Mouse (Mus musculus) kidney, postnatal 4 days (tissue): Measurements from ENCODE around the gene Rfx8.

Source experiments
- DNase-seq, 2 experiments: peaks; one replicate each; pipeline ENCODE4 v3.0.0; 2021; ENCODE audit warnings: mixed read lengths in 2 of 2

The Rfx8 gene

GRCm38 (mm10) chr1:39644333-39644732 lies 76.5 kb downstream of the Rfx8 start:
- no peak for DNase-seq

DNA sequence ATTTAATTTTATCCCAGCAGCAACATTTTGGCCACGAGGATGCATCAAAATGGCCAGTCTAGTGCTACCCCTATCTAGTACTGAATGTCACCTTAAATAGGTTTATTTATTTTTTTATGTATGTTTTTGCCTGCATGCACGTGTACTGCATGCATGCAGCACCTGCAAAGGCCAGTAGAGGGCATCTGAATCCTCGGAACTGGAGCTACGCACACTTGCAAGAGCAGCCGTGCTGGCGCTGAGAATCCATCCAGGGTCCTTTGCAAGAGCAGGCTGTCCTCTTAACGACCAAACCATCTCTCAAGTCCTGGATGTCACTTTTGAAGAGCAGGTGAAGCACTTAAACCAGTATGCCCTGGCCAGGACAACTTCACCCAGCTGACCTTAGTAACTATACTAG lies 79.1 kb downstream of the Rfx8 start:
- DNase-seq = no peak

GRCm38 (mm10) chr1:39637139-39637538 lies 83.7 kb downstream of the Rfx8 start:
- DNase-seq = no peak

DNA sequence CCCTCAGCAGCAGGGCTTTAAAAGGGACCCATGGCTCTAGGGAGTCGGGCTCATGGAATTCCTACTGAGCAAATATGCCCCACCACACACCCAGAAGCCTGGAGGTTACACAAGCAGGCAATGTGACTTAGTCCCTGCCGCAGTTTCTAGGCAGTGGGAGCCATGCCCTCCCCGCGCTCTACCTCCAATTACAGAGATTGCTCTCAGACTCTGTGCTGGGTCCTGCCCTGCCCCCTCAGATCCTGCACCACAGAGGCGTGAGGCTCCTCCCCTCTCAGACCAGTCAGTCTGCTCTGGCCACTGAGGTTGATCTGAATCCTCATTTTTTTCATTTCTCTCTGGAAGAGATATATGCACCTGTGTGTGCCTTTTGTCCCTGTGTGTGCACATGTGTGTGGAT lies 84.1 kb downstream of the Rfx8 start:
- DNase-seq = peak; percentile 27 to 43

DNA sequence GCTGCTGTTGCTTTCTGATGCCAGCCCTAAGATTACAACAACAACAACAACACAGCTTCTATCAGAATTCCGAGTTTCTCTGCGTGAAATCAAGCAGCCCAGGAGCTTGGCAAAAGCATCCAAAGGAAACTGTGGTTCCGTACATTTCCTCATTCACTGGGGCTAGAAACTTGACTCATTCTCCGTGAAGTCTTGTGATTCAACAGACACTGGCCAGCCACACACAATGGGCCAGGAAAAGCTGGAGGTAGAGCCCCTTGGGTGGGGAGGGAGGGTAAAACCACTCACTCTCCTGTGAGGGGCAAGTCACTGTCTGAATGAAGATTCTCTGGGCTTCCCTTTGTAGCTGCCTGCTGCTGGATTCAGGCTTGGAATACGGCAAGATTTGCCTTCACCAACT lies 84.6 kb downstream of the Rfx8 start:
- DNase-seq = no peak

DNA sequence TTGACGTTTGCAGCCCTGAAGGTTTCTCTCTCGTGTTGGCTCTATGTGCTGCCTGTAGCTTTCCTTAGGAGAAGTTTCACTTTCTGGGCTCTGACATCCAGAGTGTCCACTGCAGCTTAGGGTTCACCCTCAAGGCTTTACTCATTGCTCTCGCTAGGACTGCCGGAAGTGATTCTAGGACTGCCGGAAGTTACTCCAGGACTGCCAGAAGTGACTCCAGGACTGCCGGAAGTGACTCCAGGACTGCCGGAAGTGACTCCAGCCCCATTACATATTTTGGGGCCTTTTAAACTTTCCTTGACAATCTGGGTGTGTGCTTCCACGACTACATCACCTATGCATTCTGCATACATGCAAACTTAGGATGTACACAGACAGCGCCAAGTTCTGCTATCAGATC lies 92.2 kb downstream of the Rfx8 start:
- DNase-seq = no peak

- no peak for DNase-seq
Observed at GRCm38 (mm10) chr1:39625491-39625890, 95.3 kb downstream of the Rfx8 start.

DNA sequence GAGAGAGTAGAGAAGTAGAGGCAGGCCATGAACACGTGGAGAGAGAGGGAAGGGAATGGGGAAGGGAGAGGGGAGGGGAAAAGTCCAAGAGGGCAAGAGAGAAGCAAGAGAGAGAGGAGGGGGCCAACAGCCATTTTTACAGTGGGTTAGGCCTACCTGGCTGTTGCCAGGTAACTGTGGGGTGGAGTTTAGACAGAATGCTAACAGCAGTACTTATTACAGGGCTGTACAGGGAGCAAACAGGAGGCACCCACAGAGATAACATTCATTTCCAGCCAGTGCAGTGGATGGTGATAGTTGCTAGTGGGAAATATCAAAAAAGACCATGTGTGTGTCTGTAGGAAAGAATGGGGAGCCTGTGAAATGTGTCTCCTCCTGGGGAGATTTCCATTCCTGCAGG lies 97.1 kb downstream of the Rfx8 start:
- no peak for DNase-seq

GRCm38 (mm10) chr1:39623106-39623505 lies 97.7 kb downstream of the Rfx8 start:
- no peak for DNase-seq

DNA sequence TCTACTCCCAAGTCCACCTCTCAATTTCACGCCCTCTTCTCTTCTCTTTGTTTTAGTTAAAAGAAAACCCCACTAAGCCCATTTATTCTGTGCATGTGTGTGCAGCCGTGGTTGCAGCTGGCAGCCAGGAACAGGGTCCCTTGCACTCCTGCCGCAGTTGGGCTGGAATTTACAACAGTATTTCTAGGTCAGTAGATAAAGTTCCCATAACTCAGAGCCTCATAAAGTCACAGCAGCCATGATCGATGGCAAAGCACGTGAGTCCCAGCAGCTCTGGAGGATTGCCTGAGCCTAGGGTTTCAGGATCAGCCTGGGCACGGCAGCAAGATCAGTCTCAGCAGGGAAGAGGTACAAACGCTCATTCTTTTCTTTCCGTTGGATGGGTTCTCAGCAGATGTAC lies 102.3 kb downstream of the Rfx8 start:
- no peak for DNase-seq

DNA sequence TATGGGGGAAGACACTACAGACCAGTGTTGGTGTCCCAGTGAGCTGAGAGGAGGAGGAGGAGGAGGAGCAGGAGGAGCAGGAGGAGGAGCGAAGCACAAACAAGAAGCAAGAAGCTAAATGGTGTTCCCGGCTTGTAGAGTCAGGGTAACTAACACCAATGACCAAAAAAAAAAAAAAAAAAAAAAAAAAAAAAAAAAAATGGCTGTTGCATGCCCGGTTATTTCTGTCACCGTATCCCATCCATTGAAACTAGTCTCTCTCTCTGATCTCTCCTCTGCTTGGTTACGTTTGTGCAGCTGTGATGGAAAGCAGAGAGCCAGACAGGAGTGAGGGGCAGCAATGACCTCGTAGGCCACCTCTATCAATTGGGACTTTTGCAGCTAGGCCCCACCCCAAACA lies 105.3 kb downstream of the Rfx8 start:
- DNase-seq = no peak
